Mouse (Mus musculus) frontal cortex, postnatal 14 days (tissue): ENCODE results near the gene Gm11037.

Experiments
- DNase-seq, 2 experiments: peaks; one replicate each; pipeline ENCODE4 v3.0.0; 2022; ENCODE audit warnings: low spot score in 2 of 2

Gm11037 gene

DNA sequence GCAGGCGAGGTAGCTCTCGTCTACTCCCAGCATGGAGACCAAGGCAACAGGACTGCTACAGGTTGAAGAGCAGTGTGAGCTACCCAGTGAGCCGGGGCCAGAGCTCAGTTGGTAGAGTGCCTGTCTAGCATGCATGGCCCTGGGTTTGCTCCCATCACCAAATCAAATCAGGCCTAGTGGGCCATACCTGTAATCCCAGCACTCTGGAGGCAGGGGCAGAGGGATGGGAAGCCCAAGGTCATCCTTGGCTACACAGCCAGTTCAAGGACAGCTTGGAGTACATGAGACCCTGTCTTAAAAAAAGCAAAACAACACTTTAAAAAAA, 15.9 kb downstream of the Gm11037 start:
- DNase-seq: no peak

DNA sequence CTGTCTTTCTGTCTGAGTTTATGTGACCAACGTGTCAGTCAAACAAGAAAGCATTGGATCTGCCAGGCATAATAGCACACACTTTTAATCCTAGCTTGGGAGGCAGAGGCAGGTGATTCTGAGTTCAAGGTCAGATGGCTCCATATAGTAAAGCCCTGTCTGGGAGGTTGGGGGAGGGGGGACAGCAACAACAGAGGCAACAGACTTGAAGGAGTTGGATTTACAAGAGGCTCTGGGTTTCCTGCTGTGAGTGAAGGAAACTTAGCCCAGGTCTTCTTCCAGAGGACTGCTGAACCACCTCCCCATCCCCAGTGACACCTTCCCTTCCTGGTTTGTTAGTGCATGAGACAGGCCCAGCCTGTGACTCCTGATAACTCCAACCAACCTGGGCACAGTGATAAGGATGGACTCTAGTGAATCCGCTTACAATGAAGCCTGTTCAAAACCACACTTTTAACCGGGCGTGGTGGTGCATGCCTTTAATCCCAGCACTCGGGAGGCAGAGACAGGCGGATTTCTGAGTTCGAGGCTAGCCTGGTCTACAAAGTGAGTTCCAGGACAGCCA, 19.0 kb downstream of the Gm11037 start:
- DNase-seq: no peak

DNA sequence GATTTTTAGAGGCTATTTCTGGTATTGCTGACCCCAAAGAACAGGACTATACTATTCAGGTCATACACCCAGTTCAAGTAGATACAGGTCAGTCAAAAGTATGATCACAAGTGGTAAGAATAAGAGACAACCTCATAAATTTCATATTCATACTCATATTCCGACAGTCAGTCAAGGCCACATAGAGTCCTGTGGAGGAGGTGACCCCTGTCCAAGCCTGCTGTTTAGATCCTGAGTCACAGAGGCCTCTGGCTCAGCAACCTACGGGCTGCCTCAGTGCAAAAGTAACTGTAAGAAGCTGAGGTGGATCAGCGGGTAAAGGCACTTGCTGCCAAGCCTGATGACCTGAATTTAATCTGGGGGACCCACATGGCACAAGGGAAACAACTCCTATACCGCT, 20.7 kb downstream of the Gm11037 start:
- no peak for DNase-seq

DNA sequence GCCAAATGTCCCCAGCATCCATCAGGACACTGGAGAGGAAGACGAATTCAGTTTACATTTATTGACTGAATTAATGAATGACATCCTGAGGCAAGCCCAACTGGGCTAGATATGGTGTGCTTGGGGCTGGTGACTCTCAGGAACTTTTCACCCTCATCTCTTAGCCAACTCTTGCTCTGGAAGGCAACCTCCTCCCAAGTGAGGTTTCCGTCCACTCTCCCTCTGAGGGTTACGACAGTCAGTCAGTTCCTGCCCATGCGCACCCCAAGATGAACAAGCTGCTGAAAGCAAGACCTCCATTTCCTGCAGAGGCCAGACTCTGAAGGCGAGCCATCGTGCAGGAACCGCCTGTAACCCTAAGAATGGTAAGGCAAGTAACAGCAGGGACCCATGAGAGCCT, 23.7 kb downstream of the Gm11037 start:
- DNase-seq: no peak

DNA sequence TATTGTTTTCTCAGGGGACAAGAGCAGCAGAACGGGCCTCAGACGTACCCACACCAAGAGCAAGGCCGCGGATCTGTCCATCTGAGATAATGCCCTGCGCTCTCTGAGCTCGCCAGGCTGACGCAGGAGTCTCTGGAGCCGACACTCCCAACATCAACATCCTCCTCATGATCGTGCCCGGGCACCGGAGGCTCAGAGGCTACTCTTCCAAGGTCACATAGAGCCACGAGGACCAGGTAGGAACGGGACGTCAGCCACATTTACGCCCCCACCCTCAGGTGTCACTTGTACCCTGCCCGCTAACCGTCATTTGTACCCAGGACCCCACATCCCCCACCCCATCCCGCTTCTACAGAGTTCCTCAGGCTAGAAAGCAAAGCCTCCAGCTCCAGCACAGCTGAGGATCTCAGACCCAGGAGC, 26.2 kb downstream of the Gm11037 start:
- peak in 1 of 2 experiments; percentile 43 for DNase-seq

DNA sequence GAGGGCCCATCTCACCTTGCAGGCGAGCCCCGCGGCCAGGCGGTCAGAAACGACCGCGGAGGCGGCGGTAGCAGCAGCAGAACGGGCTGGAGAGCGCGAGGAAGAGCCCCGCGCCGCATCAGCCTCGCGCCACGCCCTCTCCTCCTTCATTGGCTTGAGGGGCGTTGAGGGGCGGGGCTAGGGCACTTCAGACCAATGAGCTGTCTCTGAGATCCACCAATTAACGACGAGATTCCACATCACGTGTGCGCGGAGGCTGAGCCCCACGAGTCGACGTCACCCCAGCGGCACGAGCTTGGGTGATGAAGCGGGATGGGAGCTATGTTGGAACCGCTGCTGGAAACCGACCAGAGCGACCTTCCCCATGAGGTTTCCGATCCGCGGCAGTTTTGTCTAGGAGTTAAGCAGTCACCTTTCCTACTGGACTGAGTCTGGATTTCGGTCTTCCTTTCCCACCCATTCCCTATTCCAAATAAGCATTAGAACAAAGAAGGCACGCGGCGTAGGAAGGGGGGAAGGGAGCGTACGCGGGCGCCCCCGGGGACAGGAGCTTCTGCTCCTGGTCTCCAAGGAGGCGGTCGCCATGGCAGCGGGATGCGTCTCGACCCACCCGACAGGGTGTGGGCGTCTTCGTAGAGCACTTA, 26.8 kb downstream of the Gm11037 start, which contains the start of gene 1700037H04Rik:
TSS of gene 1700037H04Rik (minus strand) at position 144 of the 644 bp plus-strand sequence.
- DNase-seq: peak; percentile 95 to 97

DNA sequence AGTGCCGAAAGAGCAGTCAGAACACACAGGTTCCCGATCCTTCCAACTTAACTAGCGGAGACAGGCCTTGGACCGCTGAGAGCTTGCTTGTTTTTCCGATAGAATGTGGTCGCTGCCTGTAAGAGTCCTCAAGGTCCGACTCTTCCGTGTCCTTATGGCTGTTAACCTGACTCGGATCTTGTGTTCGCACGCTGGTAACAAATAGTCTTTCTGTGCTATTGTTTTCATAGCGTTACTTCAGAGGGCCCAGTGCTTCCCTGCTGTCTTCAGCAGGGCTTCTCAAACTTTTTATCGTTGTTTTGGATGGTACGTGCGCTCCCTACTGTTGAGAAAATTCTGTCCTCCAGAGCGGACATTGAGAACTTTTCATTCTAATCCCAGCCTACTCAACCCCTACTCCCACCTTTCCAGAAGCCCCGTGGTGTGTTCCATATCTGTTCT, 27.4 kb downstream of the Gm11037 start:
- DNase-seq: peak in 1 of 2 experiments; percentile 19

DNA sequence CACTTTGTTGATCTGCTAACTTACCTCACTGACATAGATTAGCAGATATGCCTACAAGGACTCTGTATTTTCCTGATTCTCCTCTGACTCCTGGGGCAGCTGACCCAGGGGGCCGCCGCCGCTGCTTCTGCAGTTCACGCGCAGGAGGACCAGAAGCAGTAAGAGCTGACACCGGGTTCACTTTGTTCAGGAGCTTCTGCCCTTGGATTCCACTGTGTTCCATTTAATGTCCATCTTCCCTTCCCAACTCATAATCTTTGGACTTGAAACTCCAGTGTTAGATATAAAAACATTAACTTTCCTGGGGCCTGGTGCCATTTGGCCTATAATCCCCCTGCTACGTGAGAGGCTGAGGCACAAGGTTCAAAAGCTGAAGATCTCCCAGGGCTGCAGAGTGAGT, 30.6 kb downstream of the Gm11037 start:
- DNase-seq: no peak

DNA sequence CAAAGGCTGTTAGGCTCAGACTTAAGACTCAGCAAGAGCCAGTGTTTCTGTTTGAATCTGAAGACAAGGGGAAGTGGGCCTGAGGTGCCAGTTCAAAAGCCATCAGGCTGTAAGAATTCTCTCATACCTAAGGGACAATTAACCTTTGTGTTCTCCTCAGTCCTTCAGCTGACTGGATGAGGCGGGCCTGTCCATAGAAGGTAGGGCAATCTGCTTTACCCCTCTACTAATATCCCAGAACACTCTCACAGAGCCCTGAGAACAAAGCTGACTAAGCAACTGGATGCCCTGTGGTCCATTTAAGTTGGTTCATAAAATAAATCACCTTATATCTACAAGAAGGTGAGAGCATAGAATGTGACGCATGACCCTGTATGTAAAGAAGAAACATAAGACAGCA, 32.9 kb downstream of the Gm11037 start:
- no peak for DNase-seq

DNA sequence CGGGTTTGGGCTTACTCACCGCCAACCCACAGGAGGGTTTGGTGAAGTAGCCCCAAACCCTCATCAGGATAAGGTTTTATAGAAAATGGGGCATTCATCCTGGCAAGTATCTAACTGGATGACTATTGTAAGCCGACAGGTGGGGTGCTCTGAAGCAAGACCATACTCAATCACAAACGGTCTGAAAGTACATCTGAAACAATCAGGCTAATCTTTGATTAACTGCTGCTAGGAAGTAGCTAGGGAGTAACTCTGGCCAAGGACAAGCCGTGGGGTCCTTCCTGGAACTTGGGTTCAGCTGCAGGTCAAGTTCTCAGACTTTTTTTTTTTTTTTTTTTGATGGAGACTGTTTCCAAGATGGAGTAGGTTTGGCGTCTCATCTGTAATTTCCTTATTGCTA, 34.7 kb downstream of the Gm11037 start:
- DNase-seq: no peak

DNA sequence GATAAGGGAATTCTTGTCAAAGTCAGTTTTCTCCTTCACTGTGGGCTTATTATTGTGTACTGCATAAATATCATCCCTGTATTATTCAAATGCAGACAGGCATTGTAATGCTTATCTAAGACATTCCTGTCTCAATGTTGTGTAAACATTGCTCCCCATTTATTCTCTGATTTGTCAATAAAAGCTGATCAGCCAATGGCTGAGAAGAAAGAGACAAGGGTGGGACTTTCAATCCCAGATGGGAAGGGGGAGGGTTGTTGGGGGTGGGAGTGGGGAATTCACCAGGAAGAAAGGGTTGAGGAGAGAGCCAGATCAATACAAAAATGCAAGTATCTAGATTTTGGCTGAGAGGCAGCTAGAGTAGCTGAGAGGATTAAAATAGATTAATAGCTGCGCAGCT, 35.6 kb downstream of the Gm11037 start:
- no peak for DNase-seq

DNA sequence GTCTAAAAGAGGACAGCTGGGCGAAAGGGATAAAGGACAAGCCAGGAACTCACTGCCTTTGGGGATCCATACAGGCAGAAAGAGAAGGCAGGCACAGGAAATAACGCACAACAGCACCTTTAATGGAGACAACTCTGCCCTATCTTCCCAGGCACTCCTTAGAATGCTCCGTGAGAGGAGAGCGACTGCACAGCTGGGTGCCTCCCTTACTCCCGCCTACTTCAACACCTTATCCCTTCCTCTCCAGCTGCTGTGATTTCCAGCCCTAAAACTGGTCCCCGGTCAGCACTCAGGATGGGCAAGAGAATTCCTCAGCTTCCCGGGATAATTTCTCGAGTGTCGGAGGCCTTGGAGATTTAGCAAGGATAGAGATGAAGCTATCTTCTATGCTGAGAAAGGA, 37.6 kb downstream of the Gm11037 start:
- DNase-seq: no peak

DNA sequence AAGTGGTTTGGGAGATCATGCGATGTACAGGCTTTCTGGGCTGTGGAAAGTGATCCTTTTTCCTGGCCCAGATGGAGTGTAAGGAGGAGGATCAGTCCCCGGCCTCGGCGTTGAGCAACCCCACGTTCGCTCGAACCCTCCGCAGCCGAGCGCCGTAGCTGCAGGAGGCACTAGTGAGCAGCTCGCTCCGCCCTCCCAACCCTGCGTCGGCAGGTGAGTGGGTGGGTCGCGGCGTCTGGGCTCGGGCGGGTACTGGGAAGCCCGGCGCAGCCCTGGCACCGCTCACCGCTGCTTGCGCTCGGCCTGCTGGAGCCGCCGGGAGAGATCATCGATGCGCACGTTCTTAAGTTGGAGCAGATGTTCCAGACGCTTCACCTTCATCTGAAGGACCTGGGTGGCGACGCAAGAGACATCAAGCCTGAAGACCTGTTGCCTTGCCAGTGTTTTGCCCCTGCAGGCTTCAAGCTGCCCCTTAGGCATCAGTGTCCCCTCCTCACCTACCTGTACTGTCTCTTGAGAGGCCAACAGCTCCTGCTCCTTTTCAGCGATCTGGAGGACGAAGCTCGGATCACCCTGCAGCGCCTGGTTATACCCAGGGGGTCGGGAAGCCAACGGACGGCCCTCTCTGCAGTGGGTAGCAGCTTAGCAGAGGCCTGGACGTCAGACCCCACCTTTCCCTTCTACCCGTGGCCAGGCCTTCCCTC, 38.3 kb downstream of the Gm11037 start:
- peak; percentile 50 to 61 for DNase-seq

DNA sequence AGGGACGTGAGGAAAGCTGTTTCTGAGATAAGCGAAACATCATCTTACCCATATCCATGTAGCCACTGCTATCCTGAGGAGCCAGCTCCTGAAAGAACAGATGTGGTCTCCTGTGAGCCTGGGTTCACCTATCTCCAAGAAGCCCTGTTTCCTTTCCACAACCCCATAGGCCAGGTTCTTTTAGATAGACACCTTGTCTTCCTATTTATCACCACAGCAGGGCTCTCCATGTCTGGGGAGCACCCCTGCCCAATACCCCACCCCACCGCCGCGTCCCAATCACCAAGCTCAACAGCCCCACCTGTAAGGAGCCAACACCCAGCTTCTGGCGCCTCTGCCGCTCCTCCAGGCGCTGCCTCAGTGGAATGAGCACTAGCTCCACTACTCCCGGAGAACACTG, 39.0 kb downstream of the Gm11037 start:
- DNase-seq: no peak

DNA sequence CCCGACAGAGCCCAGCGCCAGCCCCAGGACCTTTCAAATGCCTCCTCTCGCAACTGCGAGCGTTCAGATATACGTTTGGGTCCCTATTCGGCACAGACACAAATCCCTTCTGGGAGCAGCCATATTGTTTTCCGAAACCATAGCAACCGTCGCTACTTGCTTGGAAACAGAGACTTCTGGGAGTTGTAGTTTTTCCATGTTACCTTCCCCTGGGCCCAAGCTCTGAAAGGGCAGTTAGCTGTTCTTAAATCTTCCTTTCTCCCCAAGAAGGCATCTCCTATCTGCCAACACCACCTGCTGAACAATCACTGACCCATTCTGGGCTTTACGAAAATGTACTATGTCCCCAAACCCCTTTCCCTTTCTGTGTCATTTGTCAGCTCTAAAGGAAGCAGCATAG, 41.4 kb downstream of the Gm11037 start:
- DNase-seq: peak; percentile 41 to 54

DNA sequence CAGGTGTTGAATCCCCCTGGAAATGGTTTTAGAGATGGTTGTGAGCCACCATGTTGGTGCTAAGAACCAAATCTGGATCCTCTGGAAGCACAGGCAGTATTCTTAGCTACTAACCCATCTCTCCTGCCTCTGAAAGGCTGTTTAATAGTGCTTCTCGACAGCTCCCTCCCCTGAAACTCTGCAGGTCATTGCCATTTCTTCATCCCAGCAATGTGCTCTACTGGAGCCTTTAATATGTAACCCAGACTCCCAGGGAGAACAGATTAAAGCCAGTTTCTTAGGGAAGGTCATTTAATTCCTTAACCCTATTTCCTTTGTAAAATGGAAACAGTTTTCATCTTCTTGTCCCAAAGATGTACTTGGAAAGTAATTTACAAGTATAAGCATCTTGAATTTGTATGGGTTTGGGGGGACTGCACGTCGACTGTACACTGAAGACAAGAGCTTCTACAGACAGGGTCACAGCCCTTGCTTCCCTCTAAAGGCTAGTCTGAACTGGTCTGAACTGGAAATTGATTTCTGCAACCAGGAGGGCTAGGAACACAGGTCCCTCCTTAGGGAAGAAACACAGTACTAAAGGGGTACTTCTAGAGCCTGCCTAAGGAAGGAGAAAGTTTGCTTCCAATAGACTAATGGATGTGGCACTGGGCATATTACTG, 42.1 kb downstream of the Gm11037 start:
- no peak for DNase-seq

DNA sequence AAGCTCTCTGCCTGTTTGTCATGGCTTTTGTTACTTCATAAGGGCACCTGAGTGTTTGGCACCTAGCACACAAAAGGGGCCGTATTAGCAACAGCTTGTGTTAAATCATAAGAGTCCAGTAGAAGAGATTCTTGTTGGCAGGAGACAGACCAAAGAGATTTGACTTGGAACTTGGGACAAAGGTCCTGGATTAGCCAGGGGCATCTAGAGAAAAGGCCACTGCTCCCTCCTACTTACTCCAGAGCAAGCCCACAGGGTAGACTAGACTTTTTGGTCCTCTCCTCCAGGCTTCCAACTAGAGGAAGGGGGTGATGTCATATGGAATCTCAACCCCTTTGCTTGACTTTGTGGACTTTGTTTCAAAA, 42.6 kb downstream of the Gm11037 start:
- DNase-seq: no peak

DNA sequence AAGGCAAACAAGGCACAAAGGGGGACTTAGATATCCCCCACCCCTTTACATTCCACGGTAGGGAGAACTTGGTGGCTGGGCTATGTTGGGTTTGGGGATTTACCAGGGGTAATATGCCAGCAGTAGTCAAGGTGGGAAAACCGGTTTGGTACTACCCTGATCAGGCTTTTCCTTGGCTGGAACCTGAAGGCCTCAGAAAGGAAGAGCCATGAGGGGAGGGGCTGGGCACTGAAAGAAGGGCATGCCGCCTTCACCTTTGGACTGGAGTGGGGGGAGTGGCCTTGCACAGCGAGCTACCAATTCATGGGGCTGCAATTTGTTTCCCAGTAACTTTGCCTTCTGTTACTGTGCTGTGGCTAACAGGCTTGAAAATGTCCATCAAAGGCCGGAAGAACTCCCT, 43.2 kb downstream of the Gm11037 start:
- no peak for DNase-seq

DNA sequence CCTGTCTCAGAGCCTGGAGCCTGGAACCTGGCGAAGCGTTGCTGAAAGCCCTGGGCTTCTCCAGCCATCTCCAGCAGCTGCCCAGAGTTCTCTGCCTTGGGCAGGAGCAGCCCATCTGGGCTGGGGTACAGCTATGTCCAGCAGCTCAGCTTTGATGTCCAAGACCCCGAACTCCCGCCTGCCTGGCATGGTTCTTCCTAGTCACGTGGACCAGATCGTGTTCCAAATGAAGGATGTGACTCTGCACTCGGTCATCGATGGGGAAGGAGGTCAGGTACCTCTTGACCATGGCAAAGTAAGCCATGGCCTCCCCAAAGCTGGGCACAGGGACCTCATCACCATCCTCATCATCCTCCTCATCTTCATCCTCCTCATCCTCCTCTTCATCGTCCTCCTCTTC, 44.6 kb downstream of the Gm11037 start:
- DNase-seq: no peak

DNA sequence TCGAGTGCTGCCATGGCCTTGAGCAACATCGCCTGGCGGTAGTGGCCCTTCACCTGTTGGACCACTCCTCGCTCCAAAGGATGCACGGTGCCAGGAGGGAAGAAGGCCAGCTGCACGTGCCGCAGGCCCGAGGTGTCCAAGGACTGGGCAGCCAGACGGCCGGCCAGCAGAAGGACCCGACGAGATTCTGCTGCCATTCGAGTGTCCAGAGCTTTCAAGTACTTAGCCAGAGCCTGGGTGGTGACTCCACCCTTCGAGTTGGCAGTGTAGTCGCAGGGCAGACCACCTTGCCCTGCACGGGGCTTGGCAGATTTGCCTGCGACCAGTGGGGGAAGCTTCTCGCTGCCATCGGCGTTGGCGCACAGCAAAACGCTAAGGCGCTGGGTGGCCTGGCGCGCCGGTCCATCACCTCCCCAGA, 45.5 kb downstream of the Gm11037 start:
- peak in 1 of 2 experiments; percentile 21 for DNase-seq

DNA sequence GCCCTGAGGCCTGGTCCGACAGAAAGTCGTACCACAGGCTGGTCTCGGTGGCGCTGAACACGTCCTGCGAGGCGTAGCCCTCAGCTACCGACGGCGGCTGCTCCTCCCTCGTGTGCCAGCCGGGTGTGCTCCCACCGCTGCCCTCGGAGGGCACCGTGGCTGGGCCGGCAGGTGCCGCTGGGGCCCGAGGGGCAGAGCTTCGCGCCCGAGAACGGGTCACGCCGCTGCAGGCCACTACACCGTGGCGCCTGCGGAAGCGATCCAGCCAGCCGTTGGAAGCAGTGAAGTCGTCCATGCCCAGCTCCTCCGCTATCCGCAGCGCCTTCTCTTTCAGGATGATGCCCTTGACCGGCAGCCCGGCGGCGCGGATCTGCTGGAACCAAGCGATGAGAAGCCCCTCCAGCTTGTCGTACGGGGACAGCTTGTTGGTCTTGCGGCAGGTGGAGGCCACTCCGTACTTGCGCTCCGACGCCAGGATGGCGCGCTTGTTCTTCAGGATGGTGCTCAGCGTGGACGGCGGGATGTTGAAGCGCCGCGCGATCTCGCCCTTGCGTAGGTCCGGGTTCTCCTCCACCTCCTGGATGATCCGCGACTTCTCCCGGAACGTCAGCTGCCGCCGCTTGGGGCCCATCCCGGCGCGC, 46.1 kb downstream of the Gm11037 start:
- DNase-seq: peak; percentile 40 to 62

DNA sequence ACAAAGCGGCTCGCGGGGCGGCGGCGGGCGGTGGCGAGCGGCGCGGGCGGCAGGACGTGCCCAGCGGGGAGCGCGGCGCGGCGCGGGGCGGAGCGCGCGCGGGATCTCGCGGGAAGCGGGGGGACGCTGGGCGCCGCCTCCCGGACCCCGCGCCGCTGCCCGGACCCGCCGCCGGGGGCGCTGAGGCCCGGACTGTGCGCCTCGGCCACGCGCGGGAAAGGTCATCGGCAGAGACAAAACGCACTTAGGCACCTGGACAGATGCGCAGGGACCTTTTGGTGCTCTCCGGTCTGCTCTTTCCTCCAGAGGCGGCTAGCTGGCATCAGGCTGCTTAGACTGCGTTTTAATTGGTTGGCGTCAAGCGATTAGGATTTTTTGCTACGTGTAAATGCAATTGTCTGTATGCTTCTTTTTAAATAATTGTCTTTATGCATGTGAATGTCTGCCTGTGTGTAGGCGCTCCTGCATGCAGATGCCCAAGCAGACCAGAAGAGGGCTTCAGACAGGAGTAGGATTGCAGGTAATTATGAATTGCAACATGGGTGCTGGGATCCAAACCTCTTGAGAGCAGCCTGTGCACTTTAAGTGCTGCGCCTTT, 46.8 kb downstream of the Gm11037 start, which contains the start of gene Cenpb:
TSS of gene Cenpb (minus strand) at position 78 of the 598 bp plus-strand sequence.
- DNase-seq: peak; percentile 61 to 76
